Mouse (Mus musculus) limb, embryonic 15.5 days (tissue): ENCODE results near the gene Rbms1. TPM values are rescaled to one million over a fixed set of nuclear protein-coding genes. Genes with fewer than 3 reads are reported as not detected.
A peak's percentile ranks its signal among the peaks of the same experiment; 100 is the strongest.

Experiments
- ATAC-seq: fragments of 200-750 bp; cut with Nextera tagmentation; 2 replicates; pipeline ENCODE4 v1.8.0; 2017; ENCODE audit warnings: low read depth, moderate TSS enrichment; ENCODE audit not compliant: insufficient number of reproducible peaks, low FRiP score, low TSS enrichment
- H3K27ac ChIP-seq: fragments of 300-500 bp; sonication (generic); 2 replicates; pipeline ENCODE4 v1.5.1; 2015; ENCODE audit warnings: moderate library complexity, mild to moderate bottlenecking, inconsistent platforms
- H3K27me3 ChIP-seq: fragments of 300-500 bp; sonication (generic); 2 replicates; pipeline ENCODE4 v1.6.1; 2015; ENCODE audit warnings: inconsistent platforms
- H3K36me3 ChIP-seq: fragments of 300-500 bp; sonication (generic); 2 replicates; pipeline ENCODE4 v1.6.1; 2015; ENCODE audit warnings: inconsistent platforms
- H3K4me1 ChIP-seq: fragments of 300-500 bp; sonication (generic); 2 replicates; pipeline ENCODE4 v1.6.1; 2015; ENCODE audit warnings: inconsistent platforms
- H3K4me2 ChIP-seq: fragments of 300-500 bp; sonication (generic); 2 replicates; pipeline ENCODE4 v1.6.1; 2015; ENCODE audit warnings: mild to moderate bottlenecking, inconsistent platforms
- H3K4me3 ChIP-seq: fragments of 300-500 bp; sonication (generic); 2 replicates; pipeline ENCODE4 v1.5.1; 2015; ENCODE audit warnings: mild to moderate bottlenecking, inconsistent platforms
- H3K9ac ChIP-seq: fragments of 300-500 bp; sonication (generic); 2 replicates; pipeline ENCODE4 v1.6.1; 2015; ENCODE audit warnings: inconsistent platforms
- H3K9me3 ChIP-seq: fragments of 300-500 bp; sonication (generic); 2 replicates; pipeline ENCODE4 v1.6.1; 2016; ENCODE audit warnings: inconsistent platforms
- WGBS: fragments of 180-500 bp; shearing (Covaris S2); methylation state at CpG from one replicate; pipeline ENCODE4 v1.1.7; 2015; 5-methylcytosine and 5-hydroxymethylcytosine counted together
- polyA plus RNA-seq: library from polyadenylated mRNA; unstranded; fragments of >200 nt; fragmentation: Nextera tagmentation; extraction: Ambion mirVana; gene quantifications from 2 replicates; pipeline ENCODE4 v1.2.1, GENCODE M21; 2015

The Rbms1 gene
- polyA plus RNA-seq, 1 experiment from 2014 or later = 138 TPM

GRCm38 (mm10) chr2:60883043-60883365 lies 80.0 kb downstream of the Rbms1 start:
- 54% methylated on average over 3 of the region's 3 CpGs for WGBS
- Histone ChIP-seq H3K4me3 (no peak overlapping the region), H3K27ac (no peak overlapping the region), H3K9ac (no peak overlapping the region), H3K4me2 (no peak overlapping the region), H3K4me1 (peaks cover 32% of the 10 kb centered on the region), H3K27me3 (no peaks in the 10 kb centered on the region), H3K36me3 (no peaks in the 10 kb centered on the region), H3K9me3 (no peaks in the 10 kb centered on the region)
- ATAC-seq = no peak

GRCm38 (mm10) chr2:60882202-60883042 lies 80.6 kb downstream of the Rbms1 start:
- H3K9ac ChIP-seq = no peak overlapping the region
- H3K27ac ChIP-seq = peak overlapping the region; percentile 65; the same call in 1 of the 2 replicates
- H3K4me1 ChIP-seq = peaks cover 35% of the 10 kb centered on the region
- ATAC-seq = no peak
- H3K27me3 ChIP-seq = no peaks in the 10 kb centered on the region
- no peaks in the 10 kb centered on the region for H3K36me3 ChIP-seq
- H3K9me3 ChIP-seq = no peaks in the 10 kb centered on the region
- 27% methylated on average over 5 of the region's 5 CpGs for WGBS
- H3K4me3 ChIP-seq = no peak overlapping the region
- no peak overlapping the region for H3K4me2 ChIP-seq

- no peaks in the 10 kb centered on the region for H3K9me3 ChIP-seq
- peak overlapping the region; percentile 96 for H3K27ac ChIP-seq
- no peaks in the 10 kb centered on the region for H3K36me3 ChIP-seq
- peak overlapping the region; percentile 82 for H3K4me3 ChIP-seq
- no peak; the same call in 1 of the 2 replicates for ATAC-seq
- H3K9ac ChIP-seq = peak overlapping the region; percentile 79
- 1% methylated on average over 25 of the region's 27 CpGs for WGBS
- H3K4me1 ChIP-seq = peaks cover 43% of the 10 kb centered on the region
- H3K27me3 ChIP-seq = no peaks in the 10 kb centered on the region
- peak overlapping the region; percentile 74 for H3K4me2 ChIP-seq
These were observed 81.4 kb downstream of the Rbms1 start for GRCm38 (mm10) chr2:60881571-60882041.

- peak overlapping the region; percentile 96 for H3K27ac ChIP-seq
- WGBS = under 1% methylated on average over 64 of the region's 104 CpGs
- H3K36me3 ChIP-seq = no peaks in the 10 kb centered on the region
- peak overlapping the region; percentile 79 for H3K9ac ChIP-seq
- ATAC-seq = peak; percentile 91
- H3K4me3 ChIP-seq = peak overlapping the region; percentile 82
- no peaks in the 10 kb centered on the region for H3K27me3 ChIP-seq
- peaks cover 48% of the 10 kb centered on the region for H3K4me1 ChIP-seq
- peak overlapping the region; percentile 74 for H3K4me2 ChIP-seq
- no peaks in the 10 kb centered on the region for H3K9me3 ChIP-seq
These were observed 82.0 kb downstream of the Rbms1 start for GRCm38 (mm10) chr2:60880789-60881570.

- H3K4me2 ChIP-seq = peak overlapping the region; percentile 74
- no peaks in the 10 kb centered on the region for H3K27me3 ChIP-seq
- WGBS = 5% methylated on average over 14 of the region's 14 CpGs
- H3K9me3 ChIP-seq = no peaks in the 10 kb centered on the region
- peaks cover 48% of the 10 kb centered on the region for H3K4me1 ChIP-seq
- no peaks in the 10 kb centered on the region for H3K36me3 ChIP-seq
- H3K9ac ChIP-seq = peak overlapping the region; percentile 23; the same call in 1 of the 2 replicates
- ATAC-seq = no peak
- H3K27ac ChIP-seq = peak overlapping the region; percentile 96
- peak overlapping the region; percentile 82 for H3K4me3 ChIP-seq
These were observed 82.8 kb downstream of the Rbms1 start for GRCm38 (mm10) chr2:60879966-60880788.

GRCm38 (mm10) chr2:60879141-60879818 lies 83.7 kb downstream of the Rbms1 start:
- H3K9ac ChIP-seq = no peak overlapping the region
- H3K4me2 ChIP-seq = peak overlapping the region; percentile 74
- no peaks in the 10 kb centered on the region for H3K9me3 ChIP-seq
- no peak for ATAC-seq
- no peak overlapping the region for H3K27ac ChIP-seq
- peaks cover 51% of the 10 kb centered on the region for H3K4me1 ChIP-seq
- no peaks in the 10 kb centered on the region for H3K36me3 ChIP-seq
- H3K4me3 ChIP-seq = peak overlapping the region; percentile 82
- H3K27me3 ChIP-seq = no peaks in the 10 kb centered on the region
- 51% methylated on average over 5 of the region's 5 CpGs for WGBS

- peaks cover 46% of the 10 kb centered on the region for H3K4me1 ChIP-seq
- no peaks in the 10 kb centered on the region for H3K36me3 ChIP-seq
- H3K4me3 ChIP-seq = no peak overlapping the region
- H3K27ac ChIP-seq = 0 out of 2 replicates have a peak overlapping the region, but pooled peaks have one; percentile 24
- WGBS = 52% methylated on average over 14 of the region's 14 CpGs
- no peak overlapping the region for H3K4me2 ChIP-seq
- H3K9ac ChIP-seq = no peak overlapping the region
- ATAC-seq = no peak
- no peaks in the 10 kb centered on the region for H3K27me3 ChIP-seq
- no peaks in the 10 kb centered on the region for H3K9me3 ChIP-seq
These were observed 85.2 kb downstream of the Rbms1 start for GRCm38 (mm10) chr2:60877543-60878386.

GRCm38 (mm10) chr2:60876891-60877290 lies 86.1 kb downstream of the Rbms1 start:
- H3K27me3 ChIP-seq = no peaks in the 10 kb centered on the region
- ATAC-seq = no peak
- no peak overlapping the region for H3K9ac ChIP-seq
- no peak overlapping the region for H3K27ac ChIP-seq
- WGBS = 45% methylated on average over 2 of the region's 2 CpGs
- H3K4me2 ChIP-seq = no peak overlapping the region
- H3K4me1 ChIP-seq = peaks cover 51% of the 10 kb centered on the region
- H3K36me3 ChIP-seq = no peaks in the 10 kb centered on the region
- no peaks in the 10 kb centered on the region for H3K9me3 ChIP-seq
- H3K4me3 ChIP-seq = no peak overlapping the region

- Histone ChIP-seq H3K27ac (no peak overlapping the region), H3K9ac (no peak overlapping the region), H3K9me3 (no peaks in the 10 kb centered on the region), H3K36me3 (no peaks in the 10 kb centered on the region), H3K27me3 (no peaks in the 10 kb centered on the region), H3K4me1 (peaks cover 33% of the 10 kb centered on the region), H3K4me2 (no peak overlapping the region), H3K4me3 (no peak overlapping the region)
- no peak for ATAC-seq
- 50% methylated on average over 7 of the region's 7 CpGs for WGBS
These were observed 90.7 kb downstream of the Rbms1 start for GRCm38 (mm10) chr2:60872095-60872811.

GRCm38 (mm10) chr2:60871001-60871400 lies 92.0 kb downstream of the Rbms1 start:
- Histone ChIP-seq H3K4me1 (peaks cover 28% of the 10 kb centered on the region), H3K4me3 (no peak overlapping the region), H3K36me3 (no peaks in the 10 kb centered on the region), H3K4me2 (no peak overlapping the region), H3K9ac (no peak overlapping the region), H3K9me3 (no peaks in the 10 kb centered on the region), H3K27me3 (no peaks in the 10 kb centered on the region), H3K27ac (peak overlapping the region; percentile 18)
- WGBS = 34% methylated on average over 5 of the region's 5 CpGs
- no peak for ATAC-seq
